Mouse (Mus musculus): ENCODE results near the gene Tesc. TPM values are rescaled to one million over a fixed set of nuclear protein-coding genes. Genes with fewer than 3 reads are reported as not detected.

Gene Tesc
- polyA plus RNA-seq, 1 experiment from 2014 or later = 12.3 TPM

DNA sequence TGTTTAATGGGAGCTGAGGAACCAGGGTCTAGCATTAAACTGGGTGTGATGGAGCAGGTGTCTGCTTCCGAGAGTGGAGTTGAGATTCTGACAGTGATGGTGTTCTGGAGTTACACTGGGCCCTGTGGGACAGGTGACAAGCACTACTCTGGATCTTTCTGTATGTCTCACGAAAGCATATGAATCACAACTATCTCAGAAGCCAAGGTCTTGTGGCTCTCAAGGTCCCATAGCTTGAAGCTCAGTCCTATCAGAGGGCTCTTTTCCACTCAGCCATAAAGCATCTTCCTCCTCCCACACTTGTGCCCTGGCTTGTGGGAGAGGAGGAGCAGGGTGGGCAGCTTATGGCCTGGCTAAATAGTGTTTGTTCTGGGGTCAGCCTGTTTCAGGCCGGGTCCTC lies 36.6 kb upstream of the Tesc start:
- Histone ChIP-seq H3K4me1 (ENCODE audit: control insufficient read depth, insufficient read depth, low read length) (no peaks in the 10 kb centered on the region), H3K27ac (ENCODE audit: low read depth, low read length) (no peak overlapping the region), H3K27me3 (ENCODE audit: control insufficient read depth, insufficient read depth, low read length) (no peaks in the 10 kb centered on the region), H3K9me3 (ENCODE audit: control insufficient read depth, low read length) (no peaks in the 10 kb centered on the region), H3K36me3 (ENCODE audit: control insufficient read depth, insufficient read depth, low read length) (peaks cover 97% of the 10 kb centered on the region), H3K9ac (ENCODE audit: low read depth, low read length) (no peak overlapping the region), H3K4me3 (ENCODE audit: low read length) (no peak overlapping the region), H3K4me2 (replicated peaks; ENCODE audit: low read depth, low read length) (no peak overlapping the region)
- no peak for ATAC-seq (ENCODE audit: low FRiP score, low TSS enrichment)
- 79% methylated on average over 3 of the region's 3 CpGs for WGBS

DNA sequence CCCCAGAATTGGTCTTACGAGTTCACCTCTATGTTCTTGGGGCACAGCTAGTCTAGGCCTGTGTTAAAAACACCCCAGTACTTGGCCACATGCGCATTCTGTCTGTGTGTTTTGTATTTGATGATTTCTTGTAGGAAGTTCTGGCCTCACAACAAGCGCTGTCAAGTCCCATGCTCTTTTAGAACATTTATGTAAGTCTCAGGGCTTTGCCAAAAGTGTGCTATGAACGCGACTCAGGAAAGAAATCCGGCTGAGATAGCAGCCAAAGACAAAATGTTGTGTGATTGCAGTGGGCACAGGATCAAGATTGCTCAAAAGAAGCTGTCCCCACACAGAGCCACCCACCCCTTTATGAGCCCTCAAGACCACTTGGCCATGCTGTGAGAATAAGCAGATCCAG lies 34.0 kb upstream of the Tesc start:
- Histone ChIP-seq H3K9ac (ENCODE audit: low read depth, low read length) (no peak overlapping the region), H3K27ac (ENCODE audit: low read depth, low read length) (no peak overlapping the region), H3K27me3 (ENCODE audit: control insufficient read depth, insufficient read depth, low read length) (no peaks in the 10 kb centered on the region), H3K36me3 (ENCODE audit: control insufficient read depth, insufficient read depth, low read length) (peaks cover 95% of the 10 kb centered on the region), H3K4me3 (ENCODE audit: low read length) (no peak overlapping the region), H3K9me3 (ENCODE audit: control insufficient read depth, low read length) (no peaks in the 10 kb centered on the region), H3K4me2 (replicated peaks; ENCODE audit: low read depth, low read length) (no peak overlapping the region), H3K4me1 (ENCODE audit: control insufficient read depth, insufficient read depth, low read length) (no peaks in the 10 kb centered on the region)
- no peak for ATAC-seq (ENCODE audit: low FRiP score, low TSS enrichment)
- WGBS = 91% methylated on average over 6 of the region's 6 CpGs

DNA sequence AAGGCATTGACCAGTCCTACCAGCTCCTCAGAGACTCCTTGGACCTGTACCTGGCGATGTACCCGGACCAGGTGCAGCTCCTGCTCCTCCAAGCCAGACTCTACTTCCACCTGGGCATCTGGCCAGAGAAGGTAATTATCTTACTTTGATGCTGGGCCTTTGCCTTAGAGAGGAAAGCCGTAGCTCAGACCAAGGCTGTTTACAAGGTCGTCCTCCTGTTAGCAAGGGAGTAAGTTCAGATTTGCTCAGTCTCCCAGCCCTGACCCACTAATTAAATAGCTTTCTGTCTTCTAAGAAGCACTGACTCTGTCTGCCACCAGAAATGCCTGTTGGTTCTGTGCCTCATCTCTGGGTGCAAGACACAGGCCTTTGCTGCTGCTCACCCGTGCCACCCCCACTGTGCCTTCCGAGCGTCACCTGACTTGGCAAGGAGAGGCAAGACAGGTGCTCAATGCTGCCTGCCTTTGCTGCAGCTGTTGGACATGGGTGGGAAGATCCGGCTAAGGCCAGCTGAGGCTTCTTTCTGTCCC lies 32.1 kb upstream of the Tesc start:
- ATAC-seq (ENCODE audit: low FRiP score, low TSS enrichment) = no peak
- peaks cover 96% of the 10 kb centered on the region for H3K36me3 ChIP-seq (ENCODE audit: control insufficient read depth, insufficient read depth, low read length)
- no peaks in the 10 kb centered on the region for H3K4me1 ChIP-seq (ENCODE audit: control insufficient read depth, insufficient read depth, low read length)
- H3K27me3 ChIP-seq (ENCODE audit: control insufficient read depth, insufficient read depth, low read length) = no peaks in the 10 kb centered on the region
- 94% methylated on average over 8 of the region's 8 CpGs for WGBS
- no peak overlapping the region for H3K27ac ChIP-seq (ENCODE audit: low read depth, low read length)
- H3K9me3 ChIP-seq (ENCODE audit: control insufficient read depth, low read length) = no peaks in the 10 kb centered on the region
- no peak overlapping the region for H3K4me3 ChIP-seq (ENCODE audit: low read length)
- H3K4me2 ChIP-seq (replicated peaks; ENCODE audit: low read depth, low read length) = no peak overlapping the region
- H3K9ac ChIP-seq (ENCODE audit: low read depth, low read length) = no peak overlapping the region

DNA sequence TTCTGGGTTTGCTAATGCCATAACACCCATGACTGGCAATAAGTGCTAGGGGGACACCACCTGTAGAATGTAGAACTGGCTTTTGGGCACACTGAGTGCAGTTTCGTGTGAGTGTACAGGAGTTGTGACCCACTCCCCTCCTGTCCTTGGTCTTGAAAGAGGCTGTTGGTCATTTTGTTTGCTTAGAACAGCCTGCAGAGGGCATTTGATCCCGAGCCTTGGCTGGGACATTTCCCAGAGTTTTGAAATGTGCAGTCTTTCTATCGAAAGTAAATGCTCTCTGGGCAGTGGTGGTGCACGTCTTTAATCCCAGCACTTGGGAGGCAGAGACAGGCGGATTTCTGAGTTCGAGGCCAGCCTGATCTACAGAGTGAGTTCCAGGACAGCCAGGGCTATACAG lies 31.6 kb upstream of the Tesc start:
- H3K36me3 ChIP-seq (ENCODE audit: control insufficient read depth, insufficient read depth, low read length) = peaks cover 96% of the 10 kb centered on the region
- H3K4me1 ChIP-seq (ENCODE audit: control insufficient read depth, insufficient read depth, low read length) = no peaks in the 10 kb centered on the region
- no peak overlapping the region for H3K4me3 ChIP-seq (ENCODE audit: low read length)
- H3K27me3 ChIP-seq (ENCODE audit: control insufficient read depth, insufficient read depth, low read length) = no peaks in the 10 kb centered on the region
- 89% methylated on average over 6 of the region's 6 CpGs for WGBS
- H3K9me3 ChIP-seq (ENCODE audit: control insufficient read depth, low read length) = no peaks in the 10 kb centered on the region
- ATAC-seq (ENCODE audit: low FRiP score, low TSS enrichment) = no peak
- no peak overlapping the region for H3K9ac ChIP-seq (ENCODE audit: low read depth, low read length)
- no peak overlapping the region for H3K27ac ChIP-seq (ENCODE audit: low read depth, low read length)
- no peak overlapping the region for H3K4me2 ChIP-seq (replicated peaks; ENCODE audit: low read depth, low read length)

DNA sequence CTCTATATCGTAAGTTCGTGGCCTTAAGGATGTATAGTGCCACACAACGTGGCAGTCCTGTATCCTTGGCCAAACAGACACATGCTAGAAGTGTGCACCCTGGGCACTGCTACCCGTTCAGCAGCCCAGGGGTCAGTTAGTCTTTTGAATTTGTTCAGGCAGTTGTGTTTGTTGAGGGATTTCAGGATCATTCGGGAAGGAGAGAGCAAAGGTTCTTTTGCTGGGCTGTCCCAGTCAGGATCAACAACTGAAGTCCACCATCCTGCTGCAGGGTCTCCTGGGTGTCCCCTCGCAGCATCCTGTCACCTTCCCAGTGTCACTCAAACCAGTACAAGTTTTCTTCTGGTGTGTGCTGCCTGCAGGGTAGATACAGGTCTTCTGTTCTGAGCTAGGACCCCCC lies 31.0 kb upstream of the Tesc start:
- WGBS = 90% methylated on average over 6 of the region's 6 CpGs
- Histone ChIP-seq H3K4me3 (ENCODE audit: low read length) (no peak overlapping the region), H3K9me3 (ENCODE audit: control insufficient read depth, low read length) (no peaks in the 10 kb centered on the region), H3K27ac (ENCODE audit: low read depth, low read length) (no peak overlapping the region), H3K36me3 (ENCODE audit: control insufficient read depth, insufficient read depth, low read length) (peaks cover 94% of the 10 kb centered on the region), H3K27me3 (ENCODE audit: control insufficient read depth, insufficient read depth, low read length) (no peaks in the 10 kb centered on the region), H3K9ac (ENCODE audit: low read depth, low read length) (no peak overlapping the region), H3K4me2 (replicated peaks; ENCODE audit: low read depth, low read length) (no peak overlapping the region), H3K4me1 (ENCODE audit: control insufficient read depth, insufficient read depth, low read length) (no peaks in the 10 kb centered on the region)
- ATAC-seq (ENCODE audit: low FRiP score, low TSS enrichment) = no peak

DNA sequence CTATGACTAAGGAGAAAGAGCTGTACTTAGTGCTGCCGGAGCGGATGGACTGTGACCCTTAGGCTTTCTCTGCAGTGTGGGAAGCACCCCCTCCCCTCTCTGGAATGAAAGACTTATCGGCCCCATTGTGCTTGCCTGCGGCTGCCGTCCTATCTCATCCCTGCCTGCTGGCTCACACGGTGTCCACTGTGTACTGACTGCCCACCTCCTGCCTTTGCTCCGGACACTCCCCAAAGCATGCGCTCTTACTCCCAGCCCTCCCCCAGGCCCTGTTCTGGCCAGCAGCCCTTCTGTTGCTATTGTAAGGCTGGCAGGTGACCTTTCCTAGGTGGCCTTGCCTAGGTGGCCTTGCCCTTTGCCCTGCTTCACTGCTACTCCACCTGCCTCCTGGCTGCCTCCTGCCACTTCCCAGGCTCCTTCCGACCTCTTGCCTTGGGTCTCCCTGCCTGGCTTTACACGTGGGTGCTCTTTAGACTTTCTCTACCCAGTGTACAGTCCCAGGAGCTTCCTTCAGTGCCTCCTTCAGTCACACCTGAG lies 30.0 kb upstream of the Tesc start:
- H3K9me3 ChIP-seq (ENCODE audit: control insufficient read depth, low read length) = no peaks in the 10 kb centered on the region
- 83% methylated on average over 10 of the region's 10 CpGs for WGBS
- H3K9ac ChIP-seq (ENCODE audit: low read depth, low read length) = no peak overlapping the region
- H3K27ac ChIP-seq (ENCODE audit: low read depth, low read length) = no peak overlapping the region
- no peak overlapping the region for H3K4me2 ChIP-seq (replicated peaks; ENCODE audit: low read depth, low read length)
- no peak overlapping the region for H3K4me3 ChIP-seq (ENCODE audit: low read length)
- no peaks in the 10 kb centered on the region for H3K27me3 ChIP-seq (ENCODE audit: control insufficient read depth, insufficient read depth, low read length)
- peaks cover 94% of the 10 kb centered on the region for H3K36me3 ChIP-seq (ENCODE audit: control insufficient read depth, insufficient read depth, low read length)
- 0 out of 2 replicates have a peak, but pooled peaks have one; percentile 10 for ATAC-seq (ENCODE audit: low FRiP score, low TSS enrichment)
- H3K4me1 ChIP-seq (ENCODE audit: control insufficient read depth, insufficient read depth, low read length) = no peaks in the 10 kb centered on the region

DNA sequence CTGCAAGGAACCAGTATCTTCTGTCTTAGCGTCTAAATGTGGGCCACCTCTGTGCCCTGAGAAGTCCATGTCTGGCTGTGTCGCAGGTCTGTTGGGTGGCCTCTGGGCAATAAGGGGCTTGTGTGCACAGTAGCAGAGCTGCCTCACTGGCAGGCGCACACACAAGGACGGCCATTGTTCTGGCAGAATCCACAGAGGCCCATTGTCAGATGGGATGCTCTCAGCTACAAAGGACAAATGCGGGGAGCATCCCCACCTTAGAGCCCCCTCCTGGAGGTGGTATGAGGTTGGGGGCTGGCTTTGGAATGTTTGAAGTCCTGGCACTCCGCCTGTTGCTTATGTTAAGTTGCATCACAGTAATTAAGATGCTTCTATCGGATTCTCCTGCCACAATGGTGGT lies 28.5 kb upstream of the Tesc start:
- Histone ChIP-seq H3K27ac (ENCODE audit: low read depth, low read length) (no peak overlapping the region), H3K27me3 (ENCODE audit: control insufficient read depth, insufficient read depth, low read length) (no peaks in the 10 kb centered on the region), H3K4me3 (ENCODE audit: low read length) (no peak overlapping the region), H3K4me1 (ENCODE audit: control insufficient read depth, insufficient read depth, low read length) (no peaks in the 10 kb centered on the region), H3K9me3 (ENCODE audit: control insufficient read depth, low read length) (no peaks in the 10 kb centered on the region), H3K4me2 (replicated peaks; ENCODE audit: low read depth, low read length) (no peak overlapping the region), H3K9ac (ENCODE audit: low read depth, low read length) (no peak overlapping the region), H3K36me3 (ENCODE audit: control insufficient read depth, insufficient read depth, low read length) (peaks cover 95% of the 10 kb centered on the region)
- ATAC-seq (ENCODE audit: low FRiP score, low TSS enrichment) = no peak
- WGBS = 86% methylated on average over 7 of the region's 7 CpGs

DNA sequence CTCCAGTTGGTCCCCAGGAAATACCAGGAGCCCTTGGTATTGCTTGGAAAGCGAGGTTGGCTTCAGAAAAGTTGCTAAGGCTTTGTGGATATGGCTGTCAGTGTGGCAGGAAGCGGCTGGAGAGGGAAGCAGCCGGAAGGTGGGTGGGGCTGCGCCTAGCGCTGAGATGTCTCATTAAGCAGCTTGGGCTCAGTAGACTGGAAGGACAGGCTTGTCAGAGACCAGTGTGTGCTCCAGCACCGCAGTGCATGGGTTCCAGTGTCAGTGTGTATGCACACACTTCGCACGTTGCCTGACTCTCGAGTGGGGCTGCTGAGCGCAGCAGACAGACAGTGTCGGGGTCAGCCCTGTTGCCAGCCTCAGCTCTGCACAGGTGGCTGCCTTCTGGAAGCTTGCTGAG lies 28.0 kb upstream of the Tesc start:
- no peaks in the 10 kb centered on the region for H3K27me3 ChIP-seq (ENCODE audit: control insufficient read depth, insufficient read depth, low read length)
- H3K36me3 ChIP-seq (ENCODE audit: control insufficient read depth, insufficient read depth, low read length) = peaks cover 93% of the 10 kb centered on the region
- no peaks in the 10 kb centered on the region for H3K4me1 ChIP-seq (ENCODE audit: control insufficient read depth, insufficient read depth, low read length)
- H3K27ac ChIP-seq (ENCODE audit: low read depth, low read length) = no peak overlapping the region
- H3K4me2 ChIP-seq (replicated peaks; ENCODE audit: low read depth, low read length) = no peak overlapping the region
- WGBS = 82% methylated on average over 11 of the region's 11 CpGs
- no peaks in the 10 kb centered on the region for H3K9me3 ChIP-seq (ENCODE audit: control insufficient read depth, low read length)
- H3K4me3 ChIP-seq (ENCODE audit: low read length) = no peak overlapping the region
- ATAC-seq (ENCODE audit: low FRiP score, low TSS enrichment) = no peak
- H3K9ac ChIP-seq (ENCODE audit: low read depth, low read length) = no peak overlapping the region

DNA sequence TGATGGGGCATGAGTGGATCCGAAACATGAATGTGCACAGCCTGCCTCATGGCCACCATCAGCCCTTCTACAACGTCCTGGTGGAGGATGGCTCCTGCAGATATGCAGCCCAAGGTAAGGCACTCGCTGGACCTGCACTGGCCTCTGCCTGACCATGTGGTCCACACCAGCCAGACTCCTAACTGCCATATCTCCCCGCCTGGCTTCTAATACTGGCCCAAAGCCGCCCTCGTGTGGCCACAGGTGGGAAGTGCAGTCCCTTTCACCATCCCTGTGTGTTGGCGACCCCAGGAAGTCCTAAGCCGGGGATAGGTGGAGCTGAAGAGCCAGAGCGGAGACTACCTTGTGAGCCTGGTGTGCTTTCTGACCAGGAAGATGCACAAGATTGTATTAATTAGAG lies 25.5 kb upstream of the Tesc start:
- Histone ChIP-seq H3K4me2 (replicated peaks; ENCODE audit: low read depth, low read length) (no peak overlapping the region), H3K4me3 (ENCODE audit: low read length) (no peak overlapping the region), H3K27me3 (ENCODE audit: control insufficient read depth, insufficient read depth, low read length) (no peaks in the 10 kb centered on the region), H3K36me3 (ENCODE audit: control insufficient read depth, insufficient read depth, low read length) (peaks cover 90% of the 10 kb centered on the region), H3K4me1 (ENCODE audit: control insufficient read depth, insufficient read depth, low read length) (no peaks in the 10 kb centered on the region), H3K27ac (ENCODE audit: low read depth, low read length) (no peak overlapping the region), H3K9me3 (ENCODE audit: control insufficient read depth, low read length) (no peaks in the 10 kb centered on the region), H3K9ac (ENCODE audit: low read depth, low read length) (no peak overlapping the region)
- WGBS = 33% methylated on average over 9 of the region's 9 CpGs
- ATAC-seq (ENCODE audit: low FRiP score, low TSS enrichment) = peak; percentile 28; the same call in 1 of the 2 replicates
